Mouse (Mus musculus) adrenal gland, adult 8-10 months (tissue): ENCODE data around the gene Rbpjl. TPM values are rescaled to one million over a fixed set of nuclear protein-coding genes. Genes with fewer than 3 reads are reported as not detected.
A peak's percentile ranks its signal among the peaks of the same experiment; 100 is the strongest.

Source experiments
- DNase-seq: peaks from one replicate; pipeline ENCODE4 v3.0.0; 2022
- total RNA-seq, 4 experiments: library from RNA; stranded (reverse); gene quantifications; 2 replicates each; pipeline ENCODE4 v1.2.4; 2022

Gene Rbpjl
- total RNA-seq, 4 experiments from 2014 or later, result not detected

- DNase-seq, result no peak
Observed at GRCm38 (mm10) chr2:164430697-164431096, 27.8 kb downstream of the Rbpjl start.

GRCm38 (mm10) chr2:164431676-164432465 lies 28.9 kb downstream of the Rbpjl start:
- no peak for DNase-seq

DNA sequence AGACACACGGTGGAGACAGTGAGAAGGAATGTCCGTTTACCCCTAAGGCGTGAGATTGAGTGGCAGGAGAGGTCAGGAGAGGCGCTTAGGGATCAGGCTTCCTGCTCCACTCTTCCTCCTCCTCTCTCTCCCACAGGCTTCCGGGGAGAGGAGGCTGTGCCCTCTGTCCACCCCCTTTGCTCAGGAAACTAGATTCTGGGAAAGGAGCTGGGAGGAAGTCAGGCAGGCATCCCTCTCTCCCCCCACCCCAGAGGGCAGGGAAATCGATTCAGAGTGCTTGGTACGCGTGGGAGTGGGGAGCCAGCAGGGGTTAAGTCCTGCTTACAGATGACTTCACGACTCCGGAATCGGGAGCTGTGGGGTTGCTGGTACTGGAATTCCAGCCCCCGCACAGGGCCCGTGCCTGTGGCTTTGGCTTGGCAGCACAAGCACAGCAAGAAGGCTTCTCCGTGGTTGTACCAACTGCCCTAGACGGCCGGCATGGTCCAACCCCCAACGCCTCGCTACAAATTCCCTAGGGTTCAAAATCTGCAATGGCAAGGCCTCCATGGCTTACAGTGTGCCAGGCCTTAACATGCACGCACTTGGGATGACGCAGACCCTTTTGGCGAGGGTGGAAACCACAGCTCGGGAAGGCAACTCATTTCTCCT lies 29.7 kb downstream of the Rbpjl start:
- no peak for DNase-seq

GRCm38 (mm10) chr2:164433278-164433895 lies 30.4 kb downstream of the Rbpjl start:
- no peak for DNase-seq

GRCm38 (mm10) chr2:164434681-164435080 lies 31.7 kb downstream of the Rbpjl start:
- DNase-seq, result no peak

GRCm38 (mm10) chr2:164435216-164436090 lies 32.5 kb downstream of the Rbpjl start:
- no peak for DNase-seq

DNA sequence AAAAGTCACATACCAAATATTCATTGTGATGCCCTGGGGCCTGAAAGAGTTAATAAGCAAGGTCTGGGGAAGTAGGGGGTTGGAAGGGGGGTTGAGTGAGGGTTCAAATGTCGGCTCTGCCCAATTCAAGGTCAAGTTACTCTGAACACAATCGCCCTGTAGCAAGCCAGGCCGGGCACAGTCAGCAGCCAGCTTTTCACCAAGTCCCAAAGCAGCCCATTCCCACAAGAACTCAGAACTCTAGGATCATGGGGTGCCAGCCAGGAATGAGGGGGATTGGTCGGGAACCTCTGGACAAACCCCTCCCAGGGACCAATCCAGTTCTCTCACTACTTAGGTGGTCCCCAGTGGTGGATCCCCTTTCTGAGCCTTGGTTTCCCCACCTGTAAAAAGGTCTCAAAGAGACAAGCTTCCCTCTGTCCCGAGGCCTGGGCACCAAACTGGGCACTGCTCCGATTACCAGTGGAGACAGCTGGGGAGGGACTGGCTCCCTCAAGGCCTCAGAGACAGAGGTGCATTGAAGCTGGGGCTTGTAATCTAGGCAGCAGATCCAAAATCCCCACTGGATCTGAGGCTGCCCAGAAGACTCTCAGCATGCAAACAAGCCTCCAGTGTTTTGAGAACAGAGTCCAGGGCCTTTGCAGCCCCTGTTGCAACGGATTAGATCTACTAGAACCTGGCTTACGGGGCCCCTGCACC lies 33.4 kb downstream of the Rbpjl start:
- no peak for DNase-seq

DNA sequence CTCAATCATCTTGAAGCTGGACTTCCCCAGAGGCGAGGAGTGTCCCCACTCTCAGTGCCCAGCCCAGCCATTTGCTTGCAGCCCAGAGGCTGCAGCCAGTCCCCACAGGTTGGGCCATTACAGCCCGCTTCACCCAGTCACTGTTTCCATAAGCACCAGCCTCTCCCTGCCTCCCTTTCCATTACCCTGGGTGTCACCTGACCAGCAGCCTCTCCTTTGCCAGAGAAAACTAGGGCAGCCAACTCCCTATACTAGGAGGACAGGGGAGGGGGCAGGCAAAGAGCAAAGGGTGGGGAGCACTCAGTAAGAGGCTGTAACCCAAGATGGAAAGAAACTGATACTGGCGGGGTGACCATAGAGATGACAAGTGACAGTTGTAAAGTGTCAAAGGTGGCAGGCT lies 34.0 kb downstream of the Rbpjl start:
- no peak for DNase-seq

- DNase-seq, result no peak
Observed at GRCm38 (mm10) chr2:164437710-164438109, 34.8 kb downstream of the Rbpjl start.

DNA sequence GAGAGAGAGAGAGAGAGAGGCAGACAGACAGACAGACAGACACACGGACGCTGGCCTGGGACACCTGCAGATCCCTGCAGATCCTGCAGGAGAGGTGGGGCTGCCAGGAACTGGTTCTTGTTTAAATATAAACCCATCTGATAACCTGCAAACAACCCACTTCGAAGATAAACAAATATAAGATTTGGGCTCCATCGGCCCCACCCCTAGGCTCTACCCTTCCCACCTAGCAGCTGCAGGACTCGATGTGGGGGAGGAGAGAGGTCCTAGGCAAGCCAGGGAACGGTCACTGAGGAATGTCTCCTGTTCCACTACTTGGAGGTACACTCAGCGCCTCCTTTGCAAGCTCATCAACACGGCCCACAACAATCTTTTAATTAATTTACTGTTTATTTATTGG lies 35.3 kb downstream of the Rbpjl start:
- no peak for DNase-seq

GRCm38 (mm10) chr2:164439001-164439421 lies 36.1 kb downstream of the Rbpjl start:
- DNase-seq, result no peak

GRCm38 (mm10) chr2:164440314-164440713 lies 37.4 kb downstream of the Rbpjl start:
- no peak for DNase-seq

- no peak for DNase-seq
Observed at GRCm38 (mm10) chr2:164441155-164441554, 38.2 kb downstream of the Rbpjl start.

GRCm38 (mm10) chr2:164441731-164442130 lies 38.8 kb downstream of the Rbpjl start:
- no peak for DNase-seq

GRCm38 (mm10) chr2:164442315-164443050 lies 39.5 kb downstream of the Rbpjl start:
- no peak for DNase-seq

DNA sequence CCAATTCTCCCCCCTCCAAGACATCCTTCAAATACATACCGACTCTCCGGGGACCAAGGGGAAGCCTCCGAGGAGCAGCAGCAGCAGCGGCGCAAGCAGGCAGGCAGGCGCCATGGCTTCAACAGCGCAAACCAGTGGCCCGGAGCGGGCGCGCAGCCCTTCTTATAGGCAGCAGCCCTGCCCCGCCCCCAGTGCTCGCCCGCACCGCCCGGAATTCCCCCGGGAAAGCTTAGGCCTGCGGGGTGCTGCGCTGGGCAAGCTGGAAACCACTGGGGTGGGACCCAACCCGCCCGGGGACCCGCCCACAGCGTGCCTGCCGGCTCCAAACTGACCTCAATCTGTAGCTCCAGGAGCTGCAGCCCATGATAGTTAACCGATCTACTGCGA lies 40.1 kb downstream of the Rbpjl start:
- peak; percentile 86 for DNase-seq

DNA sequence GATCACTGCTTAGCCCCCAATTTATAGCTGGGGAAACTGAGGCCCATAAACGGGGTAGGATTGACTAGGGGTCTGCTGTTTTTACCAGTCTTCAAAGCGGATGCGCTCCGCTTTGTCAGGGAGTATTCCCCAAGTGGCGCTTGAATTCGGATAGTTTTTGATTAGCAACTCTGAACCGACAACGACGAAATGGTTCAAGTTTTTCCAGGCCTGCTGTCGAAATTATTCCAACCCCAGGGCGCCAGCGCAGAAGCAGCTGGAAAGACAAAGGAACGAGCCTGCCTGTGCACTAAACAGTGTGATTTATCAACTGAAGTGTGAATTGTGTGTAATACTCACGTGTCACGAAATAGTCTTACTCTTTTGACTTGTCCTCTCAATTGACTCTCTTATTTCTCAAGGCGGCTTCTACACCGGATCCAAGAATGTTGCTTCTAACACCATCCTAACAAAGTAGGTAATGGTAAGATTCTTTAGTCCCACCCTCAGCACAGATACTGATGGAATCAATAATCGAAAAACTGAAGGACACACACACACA lies 40.6 kb downstream of the Rbpjl start, which contains the start of gene Sdc4:
Gene Sdc4, minus strand, starts transcription at position 428 of the 541 bp plus-strand sequence.
- DNase-seq, result no peak

- DNase-seq, result no peak
Observed at GRCm38 (mm10) chr2:164444701-164445100, 41.8 kb downstream of the Rbpjl start.

- no peak for DNase-seq
Observed at GRCm38 (mm10) chr2:164445399-164446085, 42.6 kb downstream of the Rbpjl start.

DNA sequence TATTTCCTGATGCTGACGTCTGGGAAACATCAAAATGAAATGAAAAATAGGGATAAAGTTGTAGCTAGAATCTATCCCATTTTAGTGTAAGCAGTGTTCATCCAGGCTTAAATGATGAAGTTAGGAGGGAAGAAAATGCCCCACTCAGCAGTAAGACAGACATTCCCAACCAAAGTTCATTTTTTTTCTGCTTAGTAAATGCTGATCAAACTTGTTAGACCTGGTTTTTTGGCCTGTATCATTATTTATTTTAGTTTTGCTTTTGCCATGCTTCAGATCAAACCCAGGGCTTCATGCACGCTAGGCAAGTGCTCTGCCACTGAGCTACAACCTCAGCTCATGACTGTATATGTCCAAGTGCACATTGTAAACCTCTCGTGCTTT lies 43.1 kb downstream of the Rbpjl start:
- no peak for DNase-seq
